Mouse (Mus musculus) CD4-positive naive resting alpha-beta T cell, adult 57 days (primary cell): ENCODE measurements around the gene Ak5. TPM values are rescaled to one million over a fixed set of nuclear protein-coding genes. Genes with fewer than 3 reads are reported as not detected.

ENCODE experiments used
- total RNA-seq: library from RNA; stranded (reverse); gene quantifications from one replicate; pipeline ENCODE4 v1.2.4, GENCODE M21; 2023

Ak5 gene
- total RNA-seq = not detected

GRCm38 (mm10) chr3:152668239-152668638, at the start of gene Ak5:
Ak5 (minus strand) TSS chr3:152668360.

GRCm38 (mm10) chr3:152713991-152714902, 46.1 kb upstream of the Ak5 start, which contains the start of gene Pigk:
Pigk (plus strand) TSS chr3:152714100.

Other genes starting within 250 kb of the Ak5 start
- 30.6 TPM for gene Pigk, start 45.7 kb upstream of the Ak5 start, total RNA-seq